Mouse (Mus musculus) cerebellum, postnatal 14 days (tissue): ENCODE measurements at regions not wholly inside any gene's neighbourhood (a gene's known extent, or its start where the extent isn't known, plus 50 kb on each side); places are given as distances from the start of the nearest gene placed in this dataset.

Experiments used
- DNase-seq, 2 experiments: peaks; one replicate each; pipeline ENCODE4 v3.0.0; 2021; ENCODE audit warnings: mixed read lengths in 2 of 2

GRCm38 (mm10) chr14:102392351-102392750 lies 590.1 kb downstream of the Kctd12 start:
- peak; percentile 46 to 49 for DNase-seq

DNA sequence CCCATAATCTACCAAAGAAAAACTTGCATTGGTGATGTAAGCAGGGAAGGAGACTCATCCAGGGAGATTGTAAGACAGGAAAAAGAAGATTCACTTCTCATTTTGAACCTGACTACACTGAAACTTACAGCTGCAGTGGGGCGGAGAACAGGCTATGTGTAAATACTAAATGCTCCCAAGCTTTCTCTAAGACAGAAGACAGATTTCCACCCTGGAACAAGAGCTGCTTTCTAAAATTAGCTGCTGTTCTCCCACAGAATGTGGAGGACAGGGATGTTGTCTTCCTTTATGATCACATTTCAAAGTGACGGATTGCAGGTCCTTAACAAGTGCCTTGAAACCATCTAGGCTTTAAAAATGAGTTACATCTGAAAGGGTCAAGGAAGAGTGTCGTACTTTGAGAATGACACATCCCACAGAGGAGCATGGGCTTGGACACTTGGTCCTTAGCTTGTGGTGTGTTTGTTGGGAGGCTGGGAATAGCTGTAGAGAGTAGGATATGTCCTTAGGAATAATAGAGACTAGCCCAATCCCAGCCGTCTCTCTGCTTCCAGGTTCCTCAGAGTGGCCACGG lies 609.4 kb downstream of the Kctd12 start:
- DNase-seq, result no peak

GRCm38 (mm10) chr14:102361589-102361988 lies 620.8 kb downstream of the Kctd12 start:
- no peak for DNase-seq

DNA sequence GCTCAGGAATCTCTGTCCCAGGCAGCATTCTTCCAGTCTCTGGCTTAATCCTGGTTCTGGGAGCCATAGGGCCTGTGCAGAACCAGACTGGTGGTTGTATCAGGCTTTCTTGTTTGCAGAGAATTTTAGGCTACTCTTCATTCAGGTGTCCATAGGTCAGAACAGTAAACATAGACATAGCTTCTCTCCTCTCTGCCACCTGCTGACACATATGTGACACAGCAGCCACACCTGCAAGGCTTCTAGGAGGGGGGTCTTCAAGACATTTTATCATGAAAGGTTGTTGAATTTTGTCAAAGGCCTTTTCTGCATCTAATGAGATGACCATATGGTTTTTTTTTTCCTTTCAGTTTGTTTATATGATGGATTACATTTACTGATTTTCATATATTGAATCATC lies 599.7 kb downstream of the Lmo7 start:
- DNase-seq, result no peak

DNA sequence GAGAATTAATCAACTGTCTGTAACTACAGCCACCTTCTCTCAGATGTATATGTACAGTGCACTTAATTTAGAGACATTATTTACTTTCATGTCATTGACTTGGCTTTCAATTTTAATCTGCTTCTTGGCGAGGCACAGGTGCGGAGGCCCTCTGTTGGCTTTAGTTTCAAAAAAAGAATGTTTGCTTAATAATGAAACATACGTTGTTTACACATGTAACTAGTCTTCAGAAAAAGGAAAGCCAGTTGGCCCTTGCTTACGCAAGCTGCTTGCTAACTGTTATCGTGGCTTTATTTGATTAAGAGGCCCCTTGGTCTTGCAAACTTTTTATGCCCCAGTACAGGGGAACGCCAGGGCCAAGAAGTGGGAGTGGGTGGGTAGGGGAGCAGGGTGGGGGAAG lies 576.6 kb downstream of the Lmo7 start:
- no peak for DNase-seq

DNA sequence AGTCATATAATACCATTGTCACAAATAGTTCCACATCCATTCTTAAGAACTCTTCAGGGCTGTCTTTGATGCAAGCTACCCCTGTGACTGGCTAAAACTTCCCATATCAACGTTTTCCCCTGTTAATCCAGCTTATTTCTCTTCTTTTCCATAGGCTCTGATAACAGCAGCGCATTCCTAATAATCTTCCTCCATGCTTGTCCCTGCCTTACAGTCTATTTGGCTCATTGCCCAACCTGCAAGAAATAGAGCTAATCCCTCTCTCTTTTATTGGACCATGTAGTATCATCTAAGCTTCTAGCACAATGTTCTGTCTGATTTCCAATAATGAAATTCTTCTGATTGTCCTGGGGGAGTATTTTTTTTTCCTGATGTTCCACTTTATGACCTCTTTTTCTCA lies 573.1 kb downstream of the Lmo7 start:
- no peak for DNase-seq

GRCm38 (mm10) chr14:102300251-102300650 lies 570.5 kb downstream of the Lmo7 start:
- peak; percentile 40 to 62 for DNase-seq

DNA sequence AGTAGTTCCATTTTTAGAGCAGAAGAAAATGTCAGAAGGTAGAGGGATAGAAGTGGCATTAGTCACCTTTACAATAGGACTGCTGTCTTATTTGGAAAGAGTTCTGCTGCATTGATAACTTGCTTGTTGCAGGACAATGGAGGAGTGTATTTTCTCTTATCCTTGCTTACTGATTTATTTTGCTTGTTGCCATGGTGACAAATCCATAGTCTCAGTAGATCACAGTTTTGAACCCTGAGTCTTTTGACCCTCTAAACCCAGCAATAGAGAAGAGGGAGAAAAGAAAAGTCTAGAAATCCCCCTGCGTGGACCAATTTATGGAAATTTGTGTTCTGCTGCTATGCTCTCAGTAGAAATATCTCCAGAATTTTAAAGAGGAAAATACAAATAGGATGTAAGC lies 561.6 kb downstream of the Lmo7 start:
- no peak for DNase-seq

DNA sequence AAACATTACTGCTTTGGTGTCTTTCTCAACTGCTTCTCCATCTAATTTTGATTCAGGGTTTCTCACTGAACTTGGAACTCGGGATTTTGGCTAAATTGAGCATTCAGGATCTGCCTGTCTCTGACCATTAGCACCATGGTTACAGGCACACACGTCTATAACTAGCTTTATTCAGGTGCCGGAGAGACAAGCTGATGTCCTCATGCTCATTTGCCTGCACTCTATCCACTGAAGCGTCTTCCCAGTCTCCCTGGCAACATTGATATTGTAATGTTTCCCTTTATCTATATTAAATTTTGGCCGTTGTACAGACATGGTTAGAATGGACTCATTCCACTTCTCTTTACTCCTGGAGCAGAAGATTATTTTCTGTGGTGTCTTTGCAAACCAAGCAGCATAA lies 520.3 kb downstream of the Lmo7 start:
- no peak for DNase-seq

DNA sequence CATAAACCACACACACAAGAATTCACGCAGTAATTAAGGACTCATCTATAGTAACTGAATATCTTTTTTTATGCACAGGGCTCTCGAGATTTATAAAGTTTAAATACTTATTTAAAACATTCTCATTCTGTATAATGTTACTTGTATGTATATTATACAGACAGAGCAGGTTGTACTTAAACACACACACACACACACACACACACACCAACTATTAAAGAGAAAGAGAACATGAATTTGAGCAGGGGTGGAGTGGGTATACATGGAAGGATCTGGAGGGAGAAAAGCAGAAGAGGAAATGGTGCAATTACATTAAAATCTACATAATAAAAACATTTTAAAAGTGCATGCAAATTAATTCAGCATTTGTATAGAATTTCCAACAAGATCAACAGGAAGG lies 518.8 kb downstream of the Lmo7 start:
- DNase-seq, result no peak

DNA sequence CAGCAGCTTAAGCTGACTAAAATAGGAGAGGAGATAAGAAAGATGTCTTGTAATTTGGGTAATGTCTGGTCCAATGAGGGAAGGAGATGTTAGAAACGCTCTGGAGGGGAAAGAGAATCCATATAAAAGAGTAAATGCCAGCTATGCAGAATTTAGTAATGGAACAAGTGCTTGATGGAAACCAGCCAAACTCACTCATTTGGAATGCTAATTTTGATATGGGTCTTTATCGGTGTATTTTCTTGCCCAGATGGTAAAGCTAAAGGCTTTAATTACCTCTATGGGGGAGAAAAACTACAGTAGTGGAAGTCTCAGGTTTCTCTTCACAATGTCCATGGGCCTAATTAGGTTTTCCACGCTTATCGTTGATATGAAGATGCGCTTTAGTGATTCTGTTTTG lies 518.3 kb downstream of the Lmo7 start:
- no peak for DNase-seq

GRCm38 (mm10) chr14:102243806-102244536 lies 514.2 kb downstream of the Lmo7 start:
- peak; percentile 2 to 13 for DNase-seq

- DNase-seq, result peak in 1 of 2 experiments; percentile 6
Measured at GRCm38 (mm10) chr14:102216581-102217368, 487.0 kb downstream of the Lmo7 start.

DNA sequence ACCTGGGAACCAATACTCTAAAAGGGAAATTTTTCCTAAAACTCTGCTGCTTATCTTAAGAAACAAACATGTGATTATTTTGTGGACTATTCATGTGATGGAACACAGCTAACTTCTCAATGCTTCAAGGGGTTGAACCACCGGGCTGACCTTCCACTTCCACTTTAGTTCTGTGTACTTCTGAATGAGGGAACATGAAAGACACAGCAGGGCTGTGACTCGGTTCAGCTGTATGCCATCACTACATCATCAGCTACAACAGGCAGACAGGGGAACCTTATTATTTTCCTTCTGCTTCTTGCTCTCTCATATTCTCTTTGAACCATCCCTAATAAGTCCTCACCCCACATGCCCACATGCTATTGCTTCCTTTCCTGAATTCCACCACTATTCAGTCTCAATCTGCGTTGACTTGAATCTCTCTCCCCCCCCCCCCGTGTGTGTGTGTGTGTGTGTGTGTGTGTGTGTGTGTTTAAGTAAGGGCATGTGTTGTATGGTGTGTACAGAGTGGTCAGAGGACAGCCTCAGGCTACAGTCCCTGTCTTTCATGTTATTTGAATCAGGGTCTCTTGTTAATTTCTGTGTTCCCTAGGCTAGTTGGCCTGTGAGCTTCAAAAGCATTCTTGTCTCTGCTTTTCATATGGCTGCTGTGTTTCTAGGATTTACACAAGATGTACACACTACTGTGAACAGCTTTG lies 485.7 kb downstream of the Lmo7 start:
- no peak for DNase-seq

DNA sequence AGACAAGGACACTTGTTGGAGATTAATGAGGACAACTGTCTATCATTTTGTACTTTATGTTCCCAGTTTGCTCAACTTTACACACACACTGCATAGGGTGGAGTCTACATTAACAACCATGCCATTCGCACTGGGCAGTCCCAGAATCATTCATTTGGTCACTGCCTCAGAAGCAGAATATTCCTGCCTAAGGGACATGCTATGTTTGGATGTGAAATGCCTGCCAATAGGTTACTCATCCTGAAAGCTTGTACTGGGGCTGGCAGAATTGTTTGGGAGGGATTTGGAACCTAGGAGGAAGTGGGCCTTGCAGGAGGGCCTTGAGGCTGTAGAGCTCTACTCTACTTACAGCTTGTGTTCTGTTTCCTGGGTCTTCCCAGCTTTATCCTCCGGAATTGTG lies 482.3 kb downstream of the Lmo7 start:
- DNase-seq, result peak; percentile 7 to 28

DNA sequence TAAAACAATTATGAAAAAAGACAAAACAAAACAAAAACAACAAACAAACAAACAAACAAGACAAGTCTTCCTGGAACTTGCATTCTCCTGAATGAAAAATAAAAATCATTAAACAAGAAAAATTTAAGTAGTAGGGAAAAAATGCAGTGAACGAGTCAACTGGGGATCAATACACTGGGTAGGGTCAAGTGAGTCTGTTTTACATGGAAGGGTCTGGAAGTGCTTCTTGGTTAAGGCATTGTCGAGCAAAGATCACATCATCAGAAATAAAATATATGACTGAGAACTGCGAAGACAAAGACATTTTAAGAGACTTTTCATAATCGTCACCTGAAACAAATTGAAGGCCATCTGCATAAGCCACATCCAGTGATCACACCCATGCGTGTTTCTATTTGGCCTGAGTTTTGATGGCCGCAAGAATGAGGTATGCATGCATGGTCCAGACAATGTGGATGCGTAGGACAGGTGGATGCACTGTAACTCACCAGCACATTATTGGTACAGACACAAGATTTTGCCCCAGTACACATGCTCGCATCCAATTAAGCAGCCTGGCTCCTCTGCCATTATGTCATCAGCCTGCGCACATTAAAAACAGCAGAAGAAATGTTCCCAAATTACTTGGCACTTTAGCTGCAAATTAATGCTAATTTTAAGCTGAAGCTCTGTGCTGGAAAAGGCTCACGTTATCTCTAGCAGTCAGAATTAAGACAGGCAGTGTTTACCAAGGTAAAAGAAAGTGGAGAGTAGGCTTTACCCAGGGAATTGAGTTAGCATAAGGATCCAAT lies 475.3 kb downstream of the Lmo7 start:
- no peak for DNase-seq

DNA sequence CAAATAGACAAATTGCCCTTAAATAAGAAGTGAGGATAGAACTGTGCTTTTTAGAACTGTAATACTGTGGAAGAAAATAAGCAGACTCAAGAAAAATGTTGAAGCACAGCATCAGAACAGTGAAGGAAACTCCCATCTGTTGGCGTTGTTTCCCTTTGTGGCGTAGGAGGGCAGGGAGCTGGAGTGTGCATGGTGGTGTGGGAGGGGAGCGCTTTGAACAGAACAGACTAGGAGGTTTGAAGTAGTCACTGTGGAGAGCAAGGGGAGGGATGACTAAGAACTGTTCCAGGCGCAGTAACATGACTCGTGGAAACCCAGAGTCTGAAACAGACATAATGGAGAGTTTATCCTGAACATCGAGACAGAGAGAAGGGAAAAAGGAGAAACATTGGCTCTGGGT lies 469.7 kb downstream of the Lmo7 start:
- DNase-seq, result no peak

- DNase-seq, result no peak
Measured at GRCm38 (mm10) chr14:102190786-102191185, 461.0 kb downstream of the Lmo7 start.

DNA sequence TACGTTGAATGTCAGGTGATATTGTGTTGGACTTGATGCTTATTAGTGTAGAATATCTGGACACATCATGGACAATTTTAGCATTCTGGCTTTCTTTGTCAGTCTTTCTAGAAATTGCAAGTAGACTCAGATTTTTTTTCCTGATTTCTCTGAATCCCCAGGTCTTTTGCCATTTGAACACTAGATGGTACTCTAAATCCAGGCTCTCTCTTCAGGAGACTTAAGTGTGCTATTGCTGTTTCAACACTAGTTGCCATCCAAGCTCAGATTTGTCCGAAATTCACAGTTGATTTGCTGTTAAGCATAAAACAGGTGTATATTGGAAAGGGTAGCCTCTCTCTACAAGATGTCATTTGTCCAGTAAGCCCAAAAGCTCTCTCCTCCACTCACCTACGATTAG lies 451.5 kb downstream of the Lmo7 start:
- DNase-seq, result peak in 1 of 2 experiments; percentile 9

DNA sequence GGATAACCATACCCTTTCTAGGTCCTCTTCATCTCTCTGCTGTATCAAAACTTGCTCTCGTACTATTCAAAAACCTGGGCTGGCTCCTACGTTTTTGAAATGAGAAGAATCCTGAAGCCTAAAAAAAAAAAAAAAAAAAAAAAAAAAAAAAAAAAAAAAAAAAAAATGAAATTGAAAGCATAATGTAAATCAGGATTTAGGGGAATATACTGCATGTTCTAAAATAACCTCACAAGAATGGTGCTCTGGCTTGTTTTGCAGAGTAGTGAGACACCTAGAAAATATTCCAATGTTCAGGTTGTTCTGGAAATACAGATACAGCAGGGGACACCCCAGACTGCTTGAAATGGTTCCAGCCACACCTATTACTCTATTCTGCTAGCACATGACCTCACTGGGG lies 442.0 kb downstream of the Lmo7 start:
- DNase-seq, result peak; percentile 4 to 13

- DNase-seq, result no peak
Measured at GRCm38 (mm10) chr14:102161291-102162284, 431.8 kb downstream of the Lmo7 start.
